Mouse (Mus musculus): ENCODE results near the gene Gp1bb.
A peak's percentile ranks its signal among the peaks of the same experiment; 100 is the strongest.

Gp1bb gene

GRCm38 (mm10) chr16:18598006-18598405, 24.2 kb downstream of the Gp1bb start:
- DNase-seq: no peak

GRCm38 (mm10) chr16:18596255-18596654, 25.9 kb downstream of the Gp1bb start:
- DNase-seq: no peak

GRCm38 (mm10) chr16:18593930-18594329, 28.3 kb downstream of the Gp1bb start:
- no peak for DNase-seq

- DNase-seq: no peak
These were observed 30.9 kb downstream of the Gp1bb start for GRCm38 (mm10) chr16:18591047-18592018.

- peak; percentile 27 to 57 for DNase-seq
These were observed 32.1 kb downstream of the Gp1bb start, which contains the start of gene Tbx1 for GRCm38 (mm10) chr16:18589804-18590790. Gene Tbx1, minus strand, starts transcription at chr16:18590671.

- no peak for DNase-seq
These were observed 33.1 kb downstream of the Gp1bb start for GRCm38 (mm10) chr16:18589080-18589621.

GRCm38 (mm10) chr16:18588738-18589055, 33.5 kb downstream of the Gp1bb start:
- no peak for DNase-seq

- DNase-seq: no peak
These were observed 34.1 kb downstream of the Gp1bb start for GRCm38 (mm10) chr16:18587847-18588737.

- DNase-seq: no peak
These were observed 35.2 kb downstream of the Gp1bb start for GRCm38 (mm10) chr16:18586906-18587546.

GRCm38 (mm10) chr16:18586076-18586905, 35.9 kb downstream of the Gp1bb start:
- no peak for DNase-seq

GRCm38 (mm10) chr16:18585676-18586075, 36.5 kb downstream of the Gp1bb start:
- DNase-seq: no peak

- no peak for DNase-seq
These were observed 37.2 kb downstream of the Gp1bb start for GRCm38 (mm10) chr16:18584901-18585510.

- DNase-seq: no peak
These were observed 38.4 kb downstream of the Gp1bb start for GRCm38 (mm10) chr16:18583673-18584357.

- DNase-seq: no peak
These were observed 39.0 kb downstream of the Gp1bb start for GRCm38 (mm10) chr16:18583169-18583568.

- DNase-seq: no peak
These were observed 39.6 kb downstream of the Gp1bb start for GRCm38 (mm10) chr16:18582426-18583148.

- peak in 1 of 2 experiments; percentile 10 for DNase-seq
These were observed 40.5 kb downstream of the Gp1bb start for GRCm38 (mm10) chr16:18581623-18582205.

GRCm38 (mm10) chr16:18581050-18581622, 41.1 kb downstream of the Gp1bb start:
- DNase-seq: no peak

GRCm38 (mm10) chr16:18580389-18580788, 41.8 kb downstream of the Gp1bb start:
- DNase-seq: no peak

Measured in kidney, postnatal 25 days (tissue).